Mouse (Mus musculus): Measurements from ENCODE around the gene Acsl3. TPM values are rescaled to one million over a fixed set of nuclear protein-coding genes. Genes with fewer than 3 reads are reported as not detected.

Acsl3 gene
- polyA plus RNA-seq, 1 experiment from 2014 or later, result 77.8 TPM

Other genes with a start within 250 kb of the Acsl3 start
- gene Farsb, start 168.9 kb upstream of the Acsl3 start, polyA plus RNA-seq (2015; fragmentation: Nextera tagmentation; extraction: Ambion mirVana), result 138 and 140 TPM in 2 replicates
- gene Mogat1, start 146.8 kb upstream of the Acsl3 start, polyA plus RNA-seq (2015; fragmentation: Nextera tagmentation; extraction: Ambion mirVana), result 0.19 and 0.79 TPM in 2 replicates
- gene BC035947, start 145.7 kb upstream of the Acsl3 start, polyA plus RNA-seq (2015; fragmentation: Nextera tagmentation; extraction: Ambion mirVana), result 0.66 and 0.75 TPM in 2 replicates
- gene Utp14b, start 213 bp downstream of the Acsl3 start, polyA plus RNA-seq (2015; fragmentation: Nextera tagmentation; extraction: Ambion mirVana), result 3.0 and 3.1 TPM in 2 replicates
- 1.4 and 1.8 TPM in 2 replicates for gene Kcne4, start 158.9 kb downstream of the Acsl3 start, polyA plus RNA-seq (2015; fragmentation: Nextera tagmentation; extraction: Ambion mirVana)